Mouse (Mus musculus) thymus, adult 2 months (tissue): ENCODE results near the gene Commd3. TPM values are rescaled to one million over a fixed set of nuclear protein-coding genes. Genes with fewer than 3 reads are reported as not detected.
A peak's percentile ranks its signal among the peaks of the same experiment; 100 is the strongest.

Source experiments
- DNase-seq: peaks from one replicate; pipeline ENCODE4 v3.0.0; 2021
- H3K27ac ChIP-seq: fragments of 200-500 bp; 2 replicates; pipeline ENCODE4 v1.5.1; 2012; ENCODE audit warnings: low read length, control low read depth; ENCODE audit not compliant: control insufficient read depth, insufficient read depth
- H3K27me3 ChIP-seq: fragments of 200-500 bp; 2 replicates; pipeline ENCODE4 v1.6.1; 2012; ENCODE audit warnings: mild to moderate bottlenecking, low read length, moderate library complexity, mixed read lengths; ENCODE audit not compliant: control insufficient read depth, insufficient read depth
- H3K36me3 ChIP-seq: fragments of 200-500 bp; 2 replicates; pipeline ENCODE4 v1.6.1; 2012; ENCODE audit warnings: mild to moderate bottlenecking, low read length, moderate library complexity; ENCODE audit not compliant: control insufficient read depth, insufficient read depth
- H3K4me1 ChIP-seq: fragments of 200-500 bp; replicated peaks from 2 replicates; pipeline ENCODE4 v1.6.1; 2012; ENCODE audit warnings: low read length; ENCODE audit not compliant: control insufficient read depth, insufficient read depth
- H3K4me3 ChIP-seq: fragments of 200-500 bp; 2 replicates; pipeline ENCODE4 v1.5.1; 2012; ENCODE audit warnings: mild to moderate bottlenecking, low read length, control low read depth, moderate library complexity; ENCODE audit not compliant: control insufficient read depth, insufficient read depth
- CTCF ChIP-seq: fragments of 200-500 bp; IDR thresholded peaks from 2 replicates; pipeline ENCODE4 v1.5.1; 2012; ENCODE audit warnings: mild to moderate bottlenecking, control low read depth, low read length, moderate library complexity, borderline replicate concordance; ENCODE audit not compliant: control insufficient read depth, poor library complexity, insufficient read depth; ENCODE audit errors: extremely low read depth
- POLR2A ChIP-seq: fragments of 200-500 bp; IDR thresholded peaks from 2 replicates; pipeline ENCODE4 v1.6.1; 2012; ENCODE audit warnings: mild to moderate bottlenecking, low read length, control low read depth, moderate library complexity; ENCODE audit not compliant: control insufficient read depth, poor library complexity, insufficient read depth; ENCODE audit errors: extremely low read depth
- WGBS: fragments of 180-500 bp; shearing (Covaris S2); methylation state at CpG from one replicate; pipeline ENCODE4 v1.1.7; 2018; 5-methylcytosine and 5-hydroxymethylcytosine counted together
- polyA plus RNA-seq: library from polyadenylated mRNA; depleted of rRNA; stranded (reverse); fragments of >200 nt; gene quantifications from 2 replicates; pipeline ENCODE4 v1.2.3, GENCODE M21; 2012; rRNA removed

Gene Commd3
- polyA plus RNA-seq, result 55.8 and 57.8 TPM in 2 replicates

GRCm38 (mm10) chr2:18672133-18672765, at the start of gene Commd3:
TSS of gene Commd3 (plus strand) at chr2:18672384.
- Histone ChIP-seq H3K36me3 (no peaks in the 10 kb centered on the region), H3K27ac (peak within 1 kb of the TSS; percentile 54), H3K4me1 (peaks cover 6% of the 10 kb centered on the region), H3K4me3 (peak within 1 kb of the TSS; percentile 82), H3K27me3 (no peaks in the 10 kb centered on the region)
- peak; percentile 93 for TF ChIP-seq POLR2A
- no peak for TF ChIP-seq CTCF
- peak; percentile 84 for DNase-seq
- 1% methylated on average over 91 of the region's 91 CpGs for WGBS

- DNase-seq, result no peak
- no peak overlapping the region for H3K27ac ChIP-seq
- TF ChIP-seq POLR2A (no peak), CTCF (no peak)
- WGBS, result 92% methylated on average over 10 of the region's 10 CpGs
- H3K4me1 ChIP-seq, result no peaks in the 10 kb centered on the region
- H3K36me3 ChIP-seq, result no peaks in the 10 kb centered on the region
- no peak overlapping the region for H3K4me3 ChIP-seq
- H3K27me3 ChIP-seq, result no peaks in the 10 kb centered on the region
Measured at GRCm38 (mm10) chr2:18623219-18623618, 49.0 kb upstream of the Commd3 start.

DNA sequence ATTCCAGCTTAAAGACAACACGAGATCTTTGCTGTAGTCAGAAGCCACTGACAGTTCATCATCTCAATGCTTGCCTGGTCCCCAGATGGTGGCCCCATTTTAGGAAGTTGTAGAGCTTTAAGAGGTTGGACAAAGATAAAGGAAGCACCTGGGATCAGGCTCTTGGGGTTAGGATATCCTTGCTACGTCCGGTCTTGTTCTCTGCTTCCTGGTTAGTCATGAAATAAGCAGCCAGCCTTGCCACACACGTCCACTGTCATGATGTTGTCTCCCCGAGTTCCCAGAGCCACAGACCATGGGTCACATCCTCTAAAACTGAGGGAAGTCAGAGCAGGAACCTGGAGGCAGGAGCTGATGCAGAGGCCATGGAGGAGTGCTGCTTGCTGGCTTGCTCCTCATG, 41.6 kb upstream of the Commd3 start:
- Histone ChIP-seq H3K4me1 (no peaks in the 10 kb centered on the region), H3K27ac (no peak overlapping the region), H3K27me3 (no peaks in the 10 kb centered on the region), H3K4me3 (no peak overlapping the region), H3K36me3 (no peaks in the 10 kb centered on the region)
- 40% methylated on average over 5 of the region's 5 CpGs for WGBS
- no peak for DNase-seq
- TF ChIP-seq POLR2A, result no peak
- TF ChIP-seq CTCF, result no peak

GRCm38 (mm10) chr2:18635052-18635451, 37.1 kb upstream of the Commd3 start:
- Histone ChIP-seq H3K27me3 (no peaks in the 10 kb centered on the region), H3K36me3 (no peaks in the 10 kb centered on the region), H3K4me3 (no peak overlapping the region), H3K27ac (no peak overlapping the region), H3K4me1 (no peaks in the 10 kb centered on the region)
- DNase-seq, result no peak
- WGBS, result 94% methylated on average over 8 of the region's 8 CpGs
- TF ChIP-seq POLR2A (no peak), CTCF (no peak)

DNA sequence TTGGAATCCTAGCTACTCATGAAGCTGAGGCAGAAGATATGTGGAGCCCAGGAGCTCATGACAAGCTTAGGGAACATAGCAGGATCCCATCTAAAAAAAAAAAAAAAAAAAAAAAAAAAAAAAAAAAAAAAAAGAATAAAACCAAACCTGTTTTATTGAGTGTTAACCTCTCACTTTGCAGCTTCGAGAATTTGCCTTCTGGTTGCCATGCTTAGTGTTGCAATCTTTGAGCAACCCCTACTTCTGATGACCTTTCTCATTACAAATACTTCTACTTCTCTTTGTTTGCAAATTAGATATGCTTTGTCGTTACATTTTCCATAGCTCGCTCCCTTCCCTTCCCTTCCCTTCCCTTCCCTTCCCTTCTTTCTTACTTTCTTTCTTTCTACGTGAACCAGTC, 23.6 kb upstream of the Commd3 start:
- H3K27ac ChIP-seq, result no peak overlapping the region
- H3K4me3 ChIP-seq, result no peak overlapping the region
- no peak for DNase-seq
- H3K36me3 ChIP-seq, result no peaks in the 10 kb centered on the region
- 83% methylated on average over 4 of the region's 4 CpGs for WGBS
- TF ChIP-seq CTCF (no peak), POLR2A (no peak)
- H3K27me3 ChIP-seq, result no peaks in the 10 kb centered on the region
- H3K4me1 ChIP-seq, result no peaks in the 10 kb centered on the region

GRCm38 (mm10) chr2:18654821-18655220, 17.4 kb upstream of the Commd3 start:
- 36% methylated on average over 5 of the region's 5 CpGs for WGBS
- TF ChIP-seq CTCF (no peak), POLR2A (no peak)
- no peak overlapping the region for H3K27ac ChIP-seq
- H3K4me3 ChIP-seq, result no peak overlapping the region
- peaks cover 2% of the 10 kb centered on the region; the same call in 1 of the 2 replicates for H3K4me1 ChIP-seq
- no peaks in the 10 kb centered on the region for H3K36me3 ChIP-seq
- no peak for DNase-seq
- no peaks in the 10 kb centered on the region for H3K27me3 ChIP-seq

GRCm38 (mm10) chr2:18664003-18664402, 8.2 kb upstream of the Commd3 start:
- WGBS, result 88% methylated on average over 3 of the region's 3 CpGs
- Histone ChIP-seq H3K4me1 (no peaks in the 10 kb centered on the region), H3K27ac (no peak overlapping the region), H3K36me3 (no peaks in the 10 kb centered on the region), H3K27me3 (no peaks in the 10 kb centered on the region), H3K4me3 (no peak overlapping the region)
- TF ChIP-seq CTCF, result no peak
- TF ChIP-seq POLR2A, result no peak
- DNase-seq, result no peak
